Mouse (Mus musculus) hindbrain, embryonic 11.5 days (tissue): ENCODE data around the gene Pde4d. TPM values are rescaled to one million over a fixed set of nuclear protein-coding genes. Genes with fewer than 3 reads are reported as not detected.
A peak's percentile ranks its signal among the peaks of the same experiment; 100 is the strongest.

ENCODE experiments used
- ATAC-seq: fragments of 200-750 bp; cut with Nextera tagmentation; 2 replicates; pipeline ENCODE4 v1.8.0; 2017; ENCODE audit warnings: mild to moderate bottlenecking, moderate TSS enrichment, moderate library complexity; ENCODE audit not compliant: low FRiP score
- DNase-seq: peaks from one replicate; pipeline ENCODE4 v3.0.0-alpha.2; 2015; ENCODE audit warnings: low spot score
- H3K27ac ChIP-seq: fragments of 300-500 bp; sonication (generic); 2 replicates; pipeline ENCODE4 v1.5.1; 2014; ENCODE audit warnings: mild to moderate bottlenecking, low read depth, low read length
- H3K27me3 ChIP-seq: fragments of 300-500 bp; sonication (generic); 2 replicates; pipeline ENCODE4 v1.6.1; 2014; ENCODE audit warnings: mild to moderate bottlenecking, low read length, moderate library complexity, mixed read lengths; ENCODE audit not compliant: control insufficient read depth, insufficient read depth
- H3K36me3 ChIP-seq: fragments of 300-500 bp; sonication (generic); 2 replicates; pipeline ENCODE4 v1.6.1; 2014; ENCODE audit warnings: mild to moderate bottlenecking, low read length, moderate library complexity, mixed read lengths; ENCODE audit not compliant: control insufficient read depth, insufficient read depth
- H3K4me1 ChIP-seq: fragments of 300-500 bp; sonication (generic); replicated peaks from 2 replicates; pipeline ENCODE4 v1.6.1; 2014; ENCODE audit warnings: low read length, mixed read lengths; ENCODE audit not compliant: control insufficient read depth, insufficient read depth
- H3K4me2 ChIP-seq: fragments of 300-500 bp; sonication (generic); replicated peaks from 2 replicates; pipeline ENCODE4 v1.6.1; 2014; ENCODE audit warnings: mild to moderate bottlenecking, low read depth, low read length
- H3K4me3 ChIP-seq: fragments of 300-500 bp; sonication (generic); 2 replicates; pipeline ENCODE4 v1.5.1; 2014; ENCODE audit warnings: low read depth, low read length
- H3K9ac ChIP-seq: fragments of 300-500 bp; sonication (generic); 2 replicates; pipeline ENCODE4 v1.6.1; 2014; ENCODE audit warnings: low read depth, low read length
- H3K9me3 ChIP-seq: fragments of 300-500 bp; sonication (generic); 2 replicates; pipeline ENCODE4 v1.6.1; 2016; ENCODE audit warnings: low read length; ENCODE audit not compliant: control insufficient read depth
- WGBS: fragments of 180-500 bp; shearing (Covaris S2); extraction: QIAGEN DNeasy Blood & Tissue Kit; methylation state at CpG from one replicate; pipeline ENCODE4 v1.1.7; 2014; 5-methylcytosine and 5-hydroxymethylcytosine counted together
- polyA plus RNA-seq: library from polyadenylated mRNA; unstranded; fragments of >200 nt; fragmentation: Nextera tagmentation; extraction: Ambion mirVana; gene quantifications from 2 replicates; pipeline ENCODE4 v1.2.1, GENCODE M21; 2014

Gene Pde4d
- polyA plus RNA-seq, 1 experiment from 2014 or later, result 18.3 TPM

GRCm38 (mm10) chr13:109729612-109730011 lies 1279.9 kb downstream of the Pde4d start:
- H3K36me3 ChIP-seq, result no peaks in the 10 kb centered on the region
- no peaks in the 10 kb centered on the region for H3K27me3 ChIP-seq
- no peak overlapping the region for H3K9ac ChIP-seq
- 91% methylated on average over 4 of the region's 4 CpGs for WGBS
- H3K4me1 ChIP-seq, result no peaks in the 10 kb centered on the region
- ATAC-seq, result no peak
- no peak overlapping the region for H3K27ac ChIP-seq
- H3K4me3 ChIP-seq, result no peak overlapping the region
- no peak for DNase-seq
- H3K9me3 ChIP-seq, result no peaks in the 10 kb centered on the region
- no peak overlapping the region for H3K4me2 ChIP-seq

GRCm38 (mm10) chr13:109732655-109733376 lies 1283.1 kb downstream of the Pde4d start:
- no peak overlapping the region for H3K27ac ChIP-seq
- no peaks in the 10 kb centered on the region for H3K9me3 ChIP-seq
- 81% methylated on average over 5 of the region's 5 CpGs for WGBS
- no peak overlapping the region for H3K9ac ChIP-seq
- H3K4me2 ChIP-seq, result no peak overlapping the region
- no peaks in the 10 kb centered on the region for H3K27me3 ChIP-seq
- no peak overlapping the region for H3K4me3 ChIP-seq
- no peaks in the 10 kb centered on the region for H3K36me3 ChIP-seq
- H3K4me1 ChIP-seq, result no peaks in the 10 kb centered on the region
- DNase-seq (no peak), ATAC-seq (no peak)

- no peaks in the 10 kb centered on the region for H3K9me3 ChIP-seq
- no peaks in the 10 kb centered on the region for H3K4me1 ChIP-seq
- H3K27ac ChIP-seq, result no peak overlapping the region
- ATAC-seq, result no peak
- H3K9ac ChIP-seq, result no peak overlapping the region
- H3K4me3 ChIP-seq, result no peak overlapping the region
- no peaks in the 10 kb centered on the region for H3K36me3 ChIP-seq
- WGBS, result 49% methylated on average over 8 of the region's 8 CpGs
- no peaks in the 10 kb centered on the region for H3K27me3 ChIP-seq
- peak; percentile 13 for DNase-seq
- H3K4me2 ChIP-seq, result no peak overlapping the region
Observed at GRCm38 (mm10) chr13:109736290-109737078, 1286.7 kb downstream of the Pde4d start.

GRCm38 (mm10) chr13:109746492-109746891 lies 1296.7 kb downstream of the Pde4d start:
- DNase-seq (no peak), ATAC-seq (no peak)
- Histone ChIP-seq H3K27me3 (no peaks in the 10 kb centered on the region), H3K4me1 (no peaks in the 10 kb centered on the region), H3K36me3 (no peaks in the 10 kb centered on the region), H3K4me3 (no peak overlapping the region), H3K27ac (no peak overlapping the region), H3K9me3 (no peaks in the 10 kb centered on the region), H3K9ac (no peak overlapping the region), H3K4me2 (no peak overlapping the region)

- no peak for DNase-seq
- Histone ChIP-seq H3K9ac (no peak overlapping the region), H3K4me3 (no peak overlapping the region), H3K27ac (no peak overlapping the region), H3K36me3 (no peaks in the 10 kb centered on the region), H3K4me1 (no peaks in the 10 kb centered on the region), H3K4me2 (no peak overlapping the region), H3K27me3 (no peaks in the 10 kb centered on the region), H3K9me3 (no peaks in the 10 kb centered on the region)
- ATAC-seq, result no peak
- 69% methylated on average over 8 of the region's 8 CpGs for WGBS
Observed at GRCm38 (mm10) chr13:109752236-109752863, 1302.6 kb downstream of the Pde4d start.

- no peaks in the 10 kb centered on the region for H3K27me3 ChIP-seq
- DNase-seq (no peak), ATAC-seq (no peak)
- H3K4me2 ChIP-seq, result no peak overlapping the region
- H3K9ac ChIP-seq, result no peak overlapping the region
- no peak overlapping the region for H3K27ac ChIP-seq
- WGBS, result 89% methylated on average over 5 of the region's 5 CpGs
- H3K4me3 ChIP-seq, result no peak overlapping the region
- no peaks in the 10 kb centered on the region for H3K9me3 ChIP-seq
- no peaks in the 10 kb centered on the region for H3K4me1 ChIP-seq
- H3K36me3 ChIP-seq, result no peaks in the 10 kb centered on the region
Observed at GRCm38 (mm10) chr13:109756854-109757253, 1307.1 kb downstream of the Pde4d start.

GRCm38 (mm10) chr13:109759201-109759600 lies 1309.5 kb downstream of the Pde4d start:
- Histone ChIP-seq H3K4me3 (no peak overlapping the region), H3K27ac (no peak overlapping the region), H3K36me3 (no peaks in the 10 kb centered on the region), H3K9me3 (no peaks in the 10 kb centered on the region), H3K27me3 (no peaks in the 10 kb centered on the region), H3K4me2 (no peak overlapping the region), H3K4me1 (no peaks in the 10 kb centered on the region), H3K9ac (no peak overlapping the region)
- WGBS, result 45% methylated on average over 5 of the region's 5 CpGs
- no peak for ATAC-seq
- peak; percentile 45 for DNase-seq

GRCm38 (mm10) chr13:109761081-109761480 lies 1311.3 kb downstream of the Pde4d start:
- no peak overlapping the region for H3K27ac ChIP-seq
- H3K4me1 ChIP-seq, result no peaks in the 10 kb centered on the region
- H3K9ac ChIP-seq, result no peak overlapping the region
- H3K36me3 ChIP-seq, result no peaks in the 10 kb centered on the region
- no peak for ATAC-seq
- H3K4me2 ChIP-seq, result no peak overlapping the region
- H3K4me3 ChIP-seq, result no peak overlapping the region
- no peaks in the 10 kb centered on the region for H3K27me3 ChIP-seq
- 74% methylated on average over 13 of the region's 13 CpGs for WGBS
- no peak for DNase-seq
- H3K9me3 ChIP-seq, result no peaks in the 10 kb centered on the region
